Mouse (Mus musculus) hindbrain, embryonic 13.5 days (tissue): ENCODE data around the gene Car3. TPM values are rescaled to one million over a fixed set of nuclear protein-coding genes. Genes with fewer than 3 reads are reported as not detected.

ENCODE experiments used
- polyA plus RNA-seq: library from polyadenylated mRNA; unstranded; fragments of >200 nt; fragmentation: Nextera tagmentation; extraction: Ambion mirVana; gene quantifications from 2 replicates; pipeline ENCODE4 v1.2.1, GENCODE M21; 2015

Car3 gene
- polyA plus RNA-seq, 1 experiment from 2014 or later = 1.1 TPM

Other genes starting within 250 kb of the Car3 start
- gene Car13, start 221.8 kb upstream of the Car3 start, polyA plus RNA-seq = 1.5 and 1.7 TPM in 2 replicates
- not detected in 2 replicates for gene Car1, start 55.1 kb upstream of the Car3 start, polyA plus RNA-seq
- 29.6 and 31.4 TPM in 2 replicates for gene Car2, start 22.8 kb downstream of the Car3 start, polyA plus RNA-seq